12 mouse cellular contexts compared by ENCODE assay signal in the genomic region with DNA sequence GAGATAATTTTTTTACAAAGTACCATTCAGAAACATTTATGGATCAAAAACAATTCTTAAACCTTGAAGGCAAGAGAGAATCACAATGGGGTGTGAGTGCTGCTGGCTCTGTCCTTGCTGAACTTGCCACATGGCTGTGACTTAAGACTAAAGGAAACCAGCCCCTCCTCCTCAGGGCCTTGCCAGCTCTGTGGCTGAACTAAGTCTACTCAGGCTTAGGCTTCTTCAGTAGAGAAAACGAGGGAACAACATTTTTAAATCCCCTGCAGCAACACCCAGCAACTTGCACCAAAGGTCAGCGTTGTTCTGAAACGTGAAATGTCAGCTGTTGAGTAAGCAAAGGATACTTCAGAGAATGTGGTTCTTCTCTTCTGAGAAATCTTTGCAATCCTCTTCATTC.
DNase-seq lines count a peak whose midpoint lies in the region; ATAC-seq lines count a peak whose summit lies in the region.
"Had no signal": no experiment of that assay in that cellular context is flagged by ENCODE, and none has a peak within 500 bp of the region (broad histone marks: within the 10 kb centered on the region; RNA-seq: fewer than 3 reads in every experiment).

No protein-coding gene starts in this region.

- no peak overlapping the region for H3K4me2 ChIP-seq in embryonic facial prominence, embryonic 13.5 days
- H3K4me2 ChIP-seq in intestine, embryonic 15.5 days (replicated peaks) = no peak overlapping the region
- H3K4me2 ChIP-seq: stomach, embryonic 15.5 days had no signal

- no peak for DNase-seq in embryonic facial prominence, embryonic 10.5 days (ENCODE audit: low spot score)
- DNase-seq in ovary, postnatal 36 days (ENCODE audit: low spot score) = peak; percentile 10
- DNase-seq in ovary, postnatal 10 days (ENCODE audit: low spot score) = no peak
- DNase-seq in gastrocnemius, postnatal 14 days = peak; percentile 34
- peak; percentile 9 to 39 for DNase-seq in lung, postnatal 4 days
- no peak for DNase-seq in limb, embryonic 10.5 days (ENCODE audit: low spot score)
- DNase-seq: cerebellum, adult 9-10 months; kidney, adult 8-10 months had no signal

- no peak overlapping the region for H3K9ac ChIP-seq in embryonic facial prominence, embryonic 13.5 days
- no peak overlapping the region for H3K9ac ChIP-seq in intestine, embryonic 15.5 days
- H3K9ac ChIP-seq: stomach, embryonic 15.5 days had no signal

- intact Hi-C loops in gastrocnemius, postnatal 14 days (cut with DNase I; ENCODE audit: low total_unique reads) = no loop called here

- no peaks in the 10 kb centered on the region for H3K4me1 ChIP-seq in embryonic facial prominence, embryonic 13.5 days
- no peaks in the 10 kb centered on the region for H3K4me1 ChIP-seq in embryonic facial prominence, embryonic 10.5 days
- H3K4me1 ChIP-seq in limb, embryonic 10.5 days = 0 out of 2 replicates have a peak, but pooled peaks cover 3% of the 10 kb centered on the region
- H3K4me1 ChIP-seq in intestine, embryonic 15.5 days (replicated peaks) = no peaks in the 10 kb centered on the region
- H3K4me1 ChIP-seq: stomach, embryonic 15.5 days had no signal

- WGBS in embryonic facial prominence, embryonic 13.5 days = 23% methylated on average over 3 of the region's 3 CpGs
- WGBS in embryonic facial prominence, embryonic 10.5 days = 35% methylated on average over 3 of the region's 3 CpGs
- 41% methylated on average over 3 of the region's 3 CpGs for WGBS in limb, embryonic 10.5 days
- 30% methylated on average over 3 of the region's 3 CpGs for WGBS in intestine, embryonic 15.5 days

- no peak overlapping the region for H3K4me3 ChIP-seq in embryonic facial prominence, embryonic 13.5 days
- H3K4me3 ChIP-seq in embryonic facial prominence, embryonic 10.5 days = no peak overlapping the region
- H3K4me3 ChIP-seq in limb, embryonic 10.5 days = no peak overlapping the region
- H3K4me3 ChIP-seq in intestine, embryonic 15.5 days (replicated peaks) = no peak overlapping the region
- H3K4me3 ChIP-seq: stomach, embryonic 15.5 days had no signal

- 0 out of 2 replicates have a peak overlapping the region, but pooled peaks have one; percentile 16 for H3K27ac ChIP-seq in embryonic facial prominence, embryonic 13.5 days
- H3K27ac ChIP-seq in embryonic facial prominence, embryonic 10.5 days (replicated peaks) = no peak overlapping the region
- H3K27ac ChIP-seq in limb, embryonic 10.5 days = no peak overlapping the region
- H3K27ac ChIP-seq in intestine, embryonic 15.5 days = no peak overlapping the region
- H3K27ac ChIP-seq: stomach, embryonic 15.5 days had no signal

- H3K9me3 ChIP-seq in embryonic facial prominence, embryonic 13.5 days = no peaks in the 10 kb centered on the region
- H3K9me3 ChIP-seq in embryonic facial prominence, embryonic 10.5 days = no peaks in the 10 kb centered on the region
- no peaks in the 10 kb centered on the region for H3K9me3 ChIP-seq in limb, embryonic 10.5 days (replicated peaks)
- H3K9me3 ChIP-seq in intestine, embryonic 15.5 days = no peaks in the 10 kb centered on the region
- H3K9me3 ChIP-seq: stomach, embryonic 15.5 days had no signal

- H3K36me3 ChIP-seq in embryonic facial prominence, embryonic 13.5 days = no peaks in the 10 kb centered on the region
- H3K36me3 ChIP-seq in embryonic facial prominence, embryonic 10.5 days (replicated peaks) = no peaks in the 10 kb centered on the region
- no peaks in the 10 kb centered on the region for H3K36me3 ChIP-seq in limb, embryonic 10.5 days
- H3K36me3 ChIP-seq in intestine, embryonic 15.5 days = no peaks in the 10 kb centered on the region
- H3K36me3 ChIP-seq: stomach, embryonic 15.5 days had no signal

- H3K27me3 ChIP-seq in embryonic facial prominence, embryonic 13.5 days = no peaks in the 10 kb centered on the region
- no peaks in the 10 kb centered on the region for H3K27me3 ChIP-seq in embryonic facial prominence, embryonic 10.5 days (replicated peaks; ENCODE audit: low read depth, poor library complexity, severe bottlenecking)
- no peaks in the 10 kb centered on the region for H3K27me3 ChIP-seq in limb, embryonic 10.5 days (ENCODE audit: low read depth, poor library complexity, severe bottlenecking)
- no peaks in the 10 kb centered on the region for H3K27me3 ChIP-seq in intestine, embryonic 15.5 days (replicated peaks)
- H3K27me3 ChIP-seq: stomach, embryonic 15.5 days had no signal

- no peak for ATAC-seq in embryonic facial prominence, embryonic 13.5 days (ENCODE audit: insufficient number of reproducible peaks, insufficient read depth, low FRiP score, low TSS enrichment, low read depth)
- no peak for ATAC-seq in intestine, embryonic 15.5 days
- ATAC-seq: forebrain, embryonic 14.5 days had no signal

Comparison
In these comparisons a context has a peak if more than half of its experiments do, and no peak if none do; other contexts are left out.
1. DNase-seq: peak in ovary, postnatal 36 days (single experiment), gastrocnemius, postnatal 14 days (single experiment) and lung, postnatal 4 days (2 of 2); none in embryonic facial prominence, embryonic 10.5 days (single experiment), ovary, postnatal 10 days (single experiment) and limb, embryonic 10.5 days (single experiment).